Mouse (Mus musculus) hindbrain, embryonic 12.5 days (tissue): ENCODE results near the gene Olfr147. TPM values are rescaled to one million over a fixed set of nuclear protein-coding genes. Genes with fewer than 3 reads are reported as not detected.
"Not testable (repeated sequence)": the region's sequence is repeated elsewhere in the genome, so short reads cannot be mapped to it uniquely, and the experiment has no call there.

Experiments used
- ATAC-seq: fragments of 200-750 bp; cut with Nextera tagmentation; 2 replicates; pipeline ENCODE4 v1.8.0; 2017; ENCODE audit warnings: moderate TSS enrichment; ENCODE audit not compliant: low FRiP score
- H3K27ac ChIP-seq: fragments of 300-500 bp; sonication (generic); 2 replicates; pipeline ENCODE4 v1.5.1; 2016; ENCODE audit warnings: mild to moderate bottlenecking
- H3K27me3 ChIP-seq: fragments of 300-500 bp; sonication (generic); 2 replicates; pipeline ENCODE4 v1.6.1; 2016; ENCODE audit warnings: mild to moderate bottlenecking
- H3K36me3 ChIP-seq: fragments of 300-500 bp; sonication (generic); 2 replicates; pipeline ENCODE4 v1.6.1; 2016; ENCODE audit warnings: mild to moderate bottlenecking
- H3K4me1 ChIP-seq: fragments of 300-500 bp; sonication (generic); 2 replicates; pipeline ENCODE4 v1.6.1; 2016
- H3K4me2 ChIP-seq: fragments of 300-500 bp; sonication (generic); replicated peaks from 2 replicates; pipeline ENCODE4 v1.6.1; 2016; ENCODE audit warnings: mild to moderate bottlenecking
- H3K4me3 ChIP-seq: fragments of 300-500 bp; sonication (generic); 2 replicates; pipeline ENCODE4 v1.5.1; 2016; ENCODE audit warnings: mild to moderate bottlenecking
- H3K9ac ChIP-seq: fragments of 300-500 bp; sonication (generic); 2 replicates; pipeline ENCODE4 v1.6.1; 2016; ENCODE audit warnings: mild to moderate bottlenecking, moderate library complexity
- H3K9me3 ChIP-seq: fragments of 300-500 bp; sonication (generic); replicated peaks from 2 replicates; pipeline ENCODE4 v1.6.1; 2016; ENCODE audit warnings: mild to moderate bottlenecking
- WGBS: fragments of 180-500 bp; shearing (Covaris S2); methylation state at CpG from one replicate; pipeline ENCODE4 v1.1.7; 2016; 5-methylcytosine and 5-hydroxymethylcytosine counted together
- polyA plus RNA-seq: library from polyadenylated mRNA; unstranded; fragments of >200 nt; fragmentation: Nextera tagmentation; extraction: Ambion mirVana; gene quantifications from 2 replicates; pipeline ENCODE4 v1.2.1, GENCODE M21; 2016

Olfr147 gene
- polyA plus RNA-seq = not detected in 2 replicates

GRCm38 (mm10) chr9:38401398-38401797 lies at the start of gene Olfr147:
Gene Olfr147 (plus strand): TSS chr9:38401698.
- Histone ChIP-seq H3K9me3 (no peaks in the 10 kb centered on the region), H3K27me3 (no peaks in the 10 kb centered on the region), H3K4me1 (no peaks in the 10 kb centered on the region), H3K36me3 (no peaks in the 10 kb centered on the region), H3K4me3 (no peak within 1 kb of the TSS), H3K27ac (no peak within 1 kb of the TSS), H3K4me2 (no peak within 1 kb of the TSS), H3K9ac (no peak within 1 kb of the TSS)
- WGBS = 86% methylated on average over 1 of the region's 1 CpGs
- no peak for ATAC-seq

DNA sequence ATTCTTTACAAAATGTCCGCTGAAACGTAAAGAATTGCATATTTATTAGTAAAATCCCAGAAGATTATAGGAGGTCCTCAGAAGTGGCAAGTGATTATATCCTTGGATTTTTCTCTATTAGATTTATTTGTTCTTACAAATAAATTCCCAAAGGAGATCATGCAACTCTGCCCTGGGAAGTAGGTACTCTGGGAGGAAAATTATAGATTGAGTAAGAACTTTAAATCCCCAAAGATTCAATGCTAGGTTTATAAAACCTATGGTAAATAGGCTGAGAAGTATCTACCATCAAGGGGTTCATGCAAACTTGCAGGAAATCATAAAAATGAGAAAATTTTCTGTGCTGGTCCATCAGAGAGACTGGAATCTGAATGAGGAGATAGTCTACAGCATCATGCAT lies 34.9 kb upstream of the Olfr147 start, which contains the start of gene Olfr250:
Gene Olfr250, plus strand, starts transcription at position 301 of the 400 bp plus-strand sequence.
- Histone ChIP-seq H3K4me2 (no peak within 1 kb of the TSS), H3K27me3 (no peaks in the 10 kb centered on the region), H3K9ac (no peak within 1 kb of the TSS), H3K9me3 (no peaks in the 10 kb centered on the region), H3K27ac (no peak within 1 kb of the TSS), H3K4me1 (no peaks in the 10 kb centered on the region), H3K36me3 (no peaks in the 10 kb centered on the region), H3K4me3 (no peak within 1 kb of the TSS)
- no peak for ATAC-seq
- WGBS = 96% methylated on average over 2 of the region's 2 CpGs

DNA sequence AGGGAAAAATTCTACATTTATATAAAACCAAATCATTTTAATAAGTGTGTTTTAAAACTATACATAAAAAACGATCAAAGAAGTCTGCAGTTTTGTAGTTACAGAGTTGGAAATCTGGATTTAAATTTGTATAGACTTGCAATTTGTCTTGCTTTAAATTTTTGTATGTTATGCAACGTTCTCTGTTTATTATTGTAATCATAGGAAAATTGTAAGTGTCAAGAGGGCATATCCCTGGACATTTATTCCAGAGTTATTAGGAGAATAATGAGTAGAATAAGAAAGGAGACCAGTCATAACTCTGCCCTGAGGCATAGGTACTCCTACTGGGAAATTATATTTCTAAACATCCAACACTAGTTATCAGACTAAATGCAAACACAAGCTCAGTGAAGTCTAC lies 24.7 kb upstream of the Olfr147 start, which contains the start of gene Olfr251:
Gene Olfr251, plus strand, starts transcription at position 301 of the 400 bp plus-strand sequence.
- Histone ChIP-seq H3K36me3 (no peaks in the 10 kb centered on the region), H3K9ac (no peak within 1 kb of the TSS), H3K4me3 (no peak within 1 kb of the TSS), H3K4me2 (no peak within 1 kb of the TSS), H3K4me1 (no peaks in the 10 kb centered on the region), H3K9me3 (no peaks in the 10 kb centered on the region), H3K27me3 (no peaks in the 10 kb centered on the region), H3K27ac (no peak within 1 kb of the TSS)
- WGBS = 67% methylated on average over 2 of the region's 2 CpGs
- ATAC-seq = no peak

DNA sequence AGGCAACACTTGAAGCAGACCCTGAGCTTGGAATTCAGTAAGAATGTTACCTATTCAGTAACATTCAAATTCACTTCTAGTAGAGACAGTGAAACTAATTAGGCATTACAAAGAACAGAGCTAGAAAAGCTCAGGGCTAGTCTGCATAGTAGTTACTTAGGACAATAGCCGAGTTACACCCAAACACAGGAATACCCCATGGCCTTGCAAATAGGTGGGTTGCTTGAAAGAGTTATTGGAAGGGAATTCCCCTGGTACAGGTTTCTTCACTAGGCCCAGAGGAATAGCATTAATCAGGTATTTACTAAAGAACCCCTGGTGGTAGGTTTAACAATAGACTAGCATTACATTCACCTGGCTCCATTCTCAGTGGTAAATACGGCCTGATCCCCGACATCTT lies 6.0 kb downstream of the Olfr147 start:
- not testable (repeated sequence) for H3K27me3 ChIP-seq, H3K9me3 ChIP-seq, H3K36me3 ChIP-seq, H3K4me2 ChIP-seq, ATAC-seq, H3K4me1 ChIP-seq, H3K9ac ChIP-seq, H3K4me3 ChIP-seq, H3K27ac ChIP-seq
- 91% methylated on average over 3 of the region's 3 CpGs for WGBS

DNA sequence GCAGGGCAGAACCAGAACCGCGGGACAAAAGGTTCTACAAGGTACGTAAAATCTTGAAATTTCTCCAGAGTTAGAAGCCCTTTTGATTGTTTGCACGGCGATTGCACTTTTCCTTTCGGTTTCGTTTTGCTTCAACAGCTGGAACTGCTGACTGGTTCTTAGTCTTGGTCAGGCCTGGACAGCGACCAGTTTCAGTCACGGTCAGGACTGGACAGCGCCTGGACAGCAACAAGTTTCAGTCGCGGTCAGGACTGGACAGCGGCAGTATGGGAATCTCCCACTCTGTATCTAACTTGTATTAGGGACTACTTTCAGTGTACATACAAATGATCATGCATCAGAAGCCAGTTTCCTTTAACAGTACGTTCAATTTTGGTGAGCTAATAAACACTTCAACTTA lies 12.0 kb downstream of the Olfr147 start:
- not testable (repeated sequence) for H3K9me3 ChIP-seq, H3K9ac ChIP-seq, H3K4me2 ChIP-seq, H3K27me3 ChIP-seq, ATAC-seq, H3K36me3 ChIP-seq, H3K27ac ChIP-seq, H3K4me3 ChIP-seq, H3K4me1 ChIP-seq
- 92% methylated on average over 14 of the region's 14 CpGs for WGBS

DNA sequence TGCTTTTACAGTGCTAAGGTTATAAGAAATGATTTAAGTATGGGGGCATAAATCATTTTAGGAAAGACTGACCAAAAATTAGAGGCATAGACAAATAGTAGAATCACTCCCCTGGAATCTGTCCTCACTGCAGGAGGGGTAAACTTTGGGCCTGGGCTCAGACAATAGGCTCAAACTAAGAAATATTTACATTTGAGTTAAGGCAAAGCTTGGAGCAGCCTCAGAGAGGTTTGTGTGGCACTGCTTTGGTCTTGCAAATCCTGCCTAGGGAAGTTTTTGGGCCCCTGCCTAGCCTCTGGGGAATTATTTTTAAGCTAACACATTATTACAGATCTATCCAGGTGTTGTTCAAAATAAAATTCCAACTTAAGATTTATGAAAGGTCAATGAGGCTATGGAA lies 22.3 kb downstream of the Olfr147 start:
- Histone ChIP-seq H3K9ac (no peak overlapping the region), H3K27me3 (no peaks in the 10 kb centered on the region), H3K27ac (no peak overlapping the region), H3K4me3 (no peak overlapping the region), H3K4me2 (no peak overlapping the region), H3K9me3 (no peaks in the 10 kb centered on the region), H3K4me1 (no peaks in the 10 kb centered on the region), H3K36me3 (no peaks in the 10 kb centered on the region)
- ATAC-seq = no peak

- Histone ChIP-seq H3K4me1 (no peaks in the 10 kb centered on the region), H3K27ac (no peak overlapping the region), H3K36me3 (no peaks in the 10 kb centered on the region), H3K4me3 (no peak overlapping the region), H3K9ac (no peak overlapping the region), H3K9me3 (no peaks in the 10 kb centered on the region), H3K27me3 (no peaks in the 10 kb centered on the region), H3K4me2 (no peak overlapping the region)
- 52% methylated on average over 1 of the region's 1 CpGs for WGBS
- no peak for ATAC-seq
These were observed 25.5 kb downstream of the Olfr147 start for GRCm38 (mm10) chr9:38427026-38427425.

GRCm38 (mm10) chr9:38429155-38429554 lies 27.7 kb downstream of the Olfr147 start, which contains the start of gene Olfr901:
Gene Olfr901 (plus strand): TSS chr9:38429455.
- no peak for ATAC-seq
- WGBS = 89% methylated on average over 1 of the region's 1 CpGs
- Histone ChIP-seq H3K4me1 (no peaks in the 10 kb centered on the region), H3K27me3 (no peaks in the 10 kb centered on the region), H3K9ac (no peak within 1 kb of the TSS), H3K4me3 (no peak within 1 kb of the TSS), H3K36me3 (no peaks in the 10 kb centered on the region), H3K27ac (no peak within 1 kb of the TSS), H3K4me2 (no peak within 1 kb of the TSS), H3K9me3 (no peaks in the 10 kb centered on the region)

DNA sequence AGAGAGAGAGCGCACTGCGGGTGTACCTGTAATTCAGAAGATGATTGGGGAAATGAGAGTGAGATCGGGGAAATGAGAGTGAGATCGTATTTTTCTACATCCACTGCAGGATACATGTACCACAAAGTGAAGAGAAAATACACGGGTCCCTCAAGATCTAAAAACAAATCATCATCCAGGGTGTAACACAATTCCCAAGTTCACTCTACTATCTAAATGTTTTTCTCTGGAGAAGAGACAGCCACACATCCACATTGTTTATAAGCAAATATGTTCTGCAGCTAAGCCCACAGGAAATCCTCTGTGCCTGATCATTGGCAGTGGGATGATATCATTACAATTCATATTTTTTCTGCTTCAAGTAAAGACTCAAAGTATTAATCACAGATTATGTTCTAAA lies 45.9 kb downstream of the Olfr147 start, which contains the start of gene Olfr902:
Gene Olfr902, plus strand, starts transcription at position 301 of the 400 bp plus-strand sequence.
- Histone ChIP-seq H3K4me2 (no peak within 1 kb of the TSS), H3K36me3 (no peaks in the 10 kb centered on the region), H3K27me3 (no peaks in the 10 kb centered on the region), H3K9ac (no peak within 1 kb of the TSS), H3K4me1 (no peaks in the 10 kb centered on the region), H3K27ac (no peak within 1 kb of the TSS), H3K4me3 (no peak within 1 kb of the TSS), H3K9me3 (no peaks in the 10 kb centered on the region)
- WGBS = 91% methylated on average over 5 of the region's 5 CpGs
- ATAC-seq = no peak

Other genes starting within 250 kb of the Olfr147 start
- not detected in 2 replicates for gene Olfr891, start 220.9 kb upstream of the Olfr147 start, polyA plus RNA-seq
- not detected in 2 replicates for gene Olfr893, start 193.3 kb upstream of the Olfr147 start, polyA plus RNA-seq
- gene Olfr894, start 183.6 kb upstream of the Olfr147 start, polyA plus RNA-seq = not detected in 2 replicates
- not detected in 2 replicates for gene Olfr143, start 148.9 kb upstream of the Olfr147 start, polyA plus RNA-seq
- not detected in 2 replicates for gene Olfr895, start 133.8 kb upstream of the Olfr147 start, polyA plus RNA-seq
- gene Olfr896-ps1, start 110.6 kb upstream of the Olfr147 start, polyA plus RNA-seq = not detected in 2 replicates
- gene Olfr25, start 72.6 kb upstream of the Olfr147 start, polyA plus RNA-seq = not detected in 2 replicates
- gene Olfr898, start 53.3 kb upstream of the Olfr147 start, polyA plus RNA-seq = not detected in 2 replicates
- gene Olfr250, start 34.8 kb upstream of the Olfr147 start, polyA plus RNA-seq = not detected in 2 replicates
- gene Olfr251, start 24.6 kb upstream of the Olfr147 start, polyA plus RNA-seq = not detected in 2 replicates
- not detected in 2 replicates for gene Olfr901, start 27.8 kb downstream of the Olfr147 start, polyA plus RNA-seq
- gene Olfr902, start 46.0 kb downstream of the Olfr147 start, polyA plus RNA-seq = not detected in 2 replicates
- gene Olfr904, start 61.4 kb downstream of the Olfr147 start, polyA plus RNA-seq = not detected in 2 replicates
- not detected in 2 replicates for gene Olfr905, start 69.4 kb downstream of the Olfr147 start, polyA plus RNA-seq
- gene Olfr906, start 85.4 kb downstream of the Olfr147 start, polyA plus RNA-seq = not detected in 2 replicates
- gene Olfr907, start 94.1 kb downstream of the Olfr147 start, polyA plus RNA-seq = not detected in 2 replicates
- gene Olfr911-ps1, start 119.9 kb downstream of the Olfr147 start, polyA plus RNA-seq = not detected in 2 replicates
- gene Olfr910, start 136.2 kb downstream of the Olfr147 start, polyA plus RNA-seq = not detected in 2 replicates
- not detected in 2 replicates for gene Olfr912, start 178.5 kb downstream of the Olfr147 start, polyA plus RNA-seq
- not detected in 2 replicates for gene Olfr913, start 191.1 kb downstream of the Olfr147 start, polyA plus RNA-seq
- not detected in 2 replicates for gene Olfr914, start 203.4 kb downstream of the Olfr147 start, polyA plus RNA-seq